Mouse (Mus musculus) heart, adult 18-20 months (tissue): Measurements from ENCODE around the gene Ddx10. TPM values are rescaled to one million over a fixed set of nuclear protein-coding genes. Genes with fewer than 3 reads are reported as not detected.
"Not testable (repeated sequence)": the region's sequence is repeated elsewhere in the genome, so short reads cannot be mapped to it uniquely, and the experiment has no call there.

ENCODE experiments used
- DNase-seq, 2 experiments: peaks; one replicate each; pipeline ENCODE4 v3.0.0; 2021 to 2022; ENCODE audit warnings: mixed read lengths in 1 of 2
- total RNA-seq, 2 experiments: library from RNA; stranded (reverse); gene quantifications; 2 replicates each; pipeline ENCODE4 v1.2.3; 2021

Gene Ddx10
- total RNA-seq, 2 experiments from 2014 or later, result 10.6 to 12.9 TPM

- peak; percentile 22 to 78 for DNase-seq
These were observed 103.6 kb downstream of the Ddx10 start for GRCm38 (mm10) chr9:53144266-53144665.

GRCm38 (mm10) chr9:53143508-53143907 lies 104.3 kb downstream of the Ddx10 start:
- DNase-seq, result no peak

- not testable (repeated sequence) for DNase-seq
These were observed 105.4 kb downstream of the Ddx10 start for GRCm38 (mm10) chr9:53142424-53142823.

- DNase-seq, result no peak
These were observed 107.2 kb downstream of the Ddx10 start for GRCm38 (mm10) chr9:53140610-53141165.

GRCm38 (mm10) chr9:53132826-53133225 lies 115.0 kb downstream of the Ddx10 start:
- DNase-seq, result no peak

GRCm38 (mm10) chr9:53130460-53130859 lies 117.4 kb downstream of the Ddx10 start:
- no peak for DNase-seq

GRCm38 (mm10) chr9:53101103-53101502 lies 146.8 kb downstream of the Ddx10 start:
- no peak for DNase-seq

- DNase-seq, result peak; percentile 8 to 29
These were observed 152.3 kb downstream of the Ddx10 start for GRCm38 (mm10) chr9:53095319-53096165.

- DNase-seq, result peak; percentile 53 to 84
These were observed 153.3 kb downstream of the Ddx10 start for GRCm38 (mm10) chr9:53094536-53094935.

- no peak for DNase-seq
These were observed 170.2 kb downstream of the Ddx10 start for GRCm38 (mm10) chr9:53077626-53078025.

- no peak for DNase-seq
These were observed 171.9 kb downstream of the Ddx10 start for GRCm38 (mm10) chr9:53075931-53076330.

GRCm38 (mm10) chr9:53074443-53074842 lies 173.4 kb downstream of the Ddx10 start:
- peak; percentile 22 to 36 for DNase-seq

- peak; percentile 36 to 47 for DNase-seq
These were observed 174.2 kb downstream of the Ddx10 start for GRCm38 (mm10) chr9:53073576-53074112.

- DNase-seq, result peak in 1 of 2 experiments; percentile 13
These were observed 175.8 kb downstream of the Ddx10 start for GRCm38 (mm10) chr9:53072088-53072487.

- DNase-seq, result no peak
These were observed 176.9 kb downstream of the Ddx10 start for GRCm38 (mm10) chr9:53070875-53071524.

GRCm38 (mm10) chr9:53068166-53068565 lies 179.7 kb downstream of the Ddx10 start:
- DNase-seq, result no peak

- peak; percentile 41 to 59 for DNase-seq
These were observed 181.4 kb downstream of the Ddx10 start for GRCm38 (mm10) chr9:53066428-53066827.

- DNase-seq, result no peak
These were observed 182.8 kb downstream of the Ddx10 start for GRCm38 (mm10) chr9:53065028-53065427.

GRCm38 (mm10) chr9:53064531-53064930 lies 183.3 kb downstream of the Ddx10 start:
- DNase-seq, result peak; percentile 69 to 80

GRCm38 (mm10) chr9:53055306-53055705 lies 192.5 kb downstream of the Ddx10 start:
- DNase-seq, result peak in 1 of 2 experiments; percentile 25
